In genomic region chr17:28930392-28931074, GRCm38 (mm10) we compare ENCODE assay signal across 8 mouse cellular contexts. TPM values are rescaled to one million over a fixed set of nuclear protein-coding genes. Genes with fewer than 3 reads are reported as not detected.
DNase-seq lines count a peak whose midpoint lies in the region; ATAC-seq and TF ChIP-seq lines count a peak whose summit lies in the region.

No protein-coding gene starts in this region.

- H3K36me3 ChIP-seq in hindbrain, postnatal 0 days (ENCODE audit: insufficient read depth, low read length), result no peaks in the 10 kb centered on the region
- no peaks in the 10 kb centered on the region for H3K36me3 ChIP-seq in limb, embryonic 13.5 days
- no peaks in the 10 kb centered on the region for H3K36me3 ChIP-seq in midbrain, embryonic 13.5 days
- H3K36me3 ChIP-seq in stomach, embryonic 14.5 days (ENCODE audit: control insufficient read depth, insufficient read depth, low read length), result no peaks in the 10 kb centered on the region

- H3K9ac ChIP-seq in hindbrain, postnatal 0 days (replicated peaks; ENCODE audit: low read length), result no peak overlapping the region
- 0 out of 2 replicates have a peak overlapping the region, but pooled peaks have one; percentile 48 for H3K9ac ChIP-seq in limb, embryonic 13.5 days
- 0 out of 2 replicates have a peak overlapping the region, but pooled peaks have one; percentile 21 for H3K9ac ChIP-seq in midbrain, embryonic 13.5 days (replicated peaks)
- H3K9ac ChIP-seq in stomach, embryonic 14.5 days (replicated peaks; ENCODE audit: low read depth, low read length), result no peak overlapping the region

- peak overlapping the region; percentile 68; the same call in 1 of the 2 replicates for H3K27ac ChIP-seq in hindbrain, postnatal 0 days
- H3K27ac ChIP-seq in limb, embryonic 13.5 days, result peak overlapping the region; percentile 86
- peak overlapping the region; percentile 66 for H3K27ac ChIP-seq in midbrain, embryonic 13.5 days
- peak overlapping the region; percentile 84 for H3K27ac ChIP-seq in stomach, embryonic 14.5 days (ENCODE audit: low read length)

- no peaks in the 10 kb centered on the region for H3K27me3 ChIP-seq in hindbrain, postnatal 0 days (ENCODE audit: insufficient read depth, low read length)
- no peaks in the 10 kb centered on the region for H3K27me3 ChIP-seq in limb, embryonic 13.5 days
- no peaks in the 10 kb centered on the region for H3K27me3 ChIP-seq in midbrain, embryonic 13.5 days
- no peaks in the 10 kb centered on the region for H3K27me3 ChIP-seq in stomach, embryonic 14.5 days (ENCODE audit: control insufficient read depth, insufficient read depth, low read length)

- H3K4me1 ChIP-seq in hindbrain, postnatal 0 days (ENCODE audit: insufficient read depth, low read length), result peaks cover 8% of the 10 kb centered on the region; the same call in 1 of the 2 replicates
- H3K4me1 ChIP-seq in limb, embryonic 13.5 days, result peaks cover 10% of the 10 kb centered on the region
- H3K4me1 ChIP-seq in midbrain, embryonic 13.5 days (replicated peaks), result peaks cover 9% of the 10 kb centered on the region
- H3K4me1 ChIP-seq in stomach, embryonic 14.5 days (ENCODE audit: control insufficient read depth, insufficient read depth, low read length), result peaks cover 11% of the 10 kb centered on the region

- peak; percentile 55 for ATAC-seq in common myeloid progenitor, adult 5-6 weeks (replicated peaks; ENCODE audit: low read depth, poor library complexity, severe bottlenecking)
- ATAC-seq in hindbrain, postnatal 0 days, result peak; percentile 71
- peak; percentile 85 for ATAC-seq in limb, embryonic 13.5 days (ENCODE audit: low FRiP score, low read depth)
- ATAC-seq in midbrain, embryonic 13.5 days, result peak; percentile 76
- ATAC-seq in stomach, embryonic 14.5 days (ENCODE audit: insufficient number of reproducible peaks, insufficient read depth, low FRiP score, low read depth), result peak; percentile 88

- no peaks in the 10 kb centered on the region for H3K9me3 ChIP-seq in hindbrain, postnatal 0 days (ENCODE audit: low read length)
- H3K9me3 ChIP-seq in limb, embryonic 13.5 days, result no peaks in the 10 kb centered on the region
- H3K9me3 ChIP-seq in midbrain, embryonic 13.5 days, result no peaks in the 10 kb centered on the region
- H3K9me3 ChIP-seq in stomach, embryonic 14.5 days (ENCODE audit: control insufficient read depth, low read depth, low read length), result no peaks in the 10 kb centered on the region

- intact Hi-C loops in left cerebral cortex, postnatal 10 days (cut with DNase I), result no loop called here
- intact Hi-C loops in gastrocnemius, postnatal 14 days (cut with DNase I; ENCODE audit: low total_unique reads), result no loop called here

- peak; percentile 43 for TF ChIP-seq CTCF in hindbrain, postnatal 0 days (IDR thresholded peaks at IDR 0.05; ENCODE audit: low read depth)

- H3K4me2 ChIP-seq in hindbrain, postnatal 0 days (ENCODE audit: low read depth, low read length), result peak overlapping the region; percentile 30
- peak overlapping the region; percentile 40 for H3K4me2 ChIP-seq in limb, embryonic 13.5 days (replicated peaks)
- peak overlapping the region; percentile 3 for H3K4me2 ChIP-seq in midbrain, embryonic 13.5 days (replicated peaks)
- peak overlapping the region; percentile 24 for H3K4me2 ChIP-seq in stomach, embryonic 14.5 days (replicated peaks; ENCODE audit: low read depth, low read length)

- H3K4me3 ChIP-seq in hindbrain, postnatal 0 days (ENCODE audit: low read length), result no peak overlapping the region
- no peak overlapping the region for H3K4me3 ChIP-seq in limb, embryonic 13.5 days
- no peak overlapping the region for H3K4me3 ChIP-seq in midbrain, embryonic 13.5 days (replicated peaks)
- no peak overlapping the region for H3K4me3 ChIP-seq in stomach, embryonic 14.5 days (ENCODE audit: low read depth, low read length)

- DNase-seq in left cerebral cortex, postnatal 10 days (ENCODE audit: extremely low spot score in 1 of 2, low spot score in 2 of 2), result peak; percentile 64 to 91
- DNase-seq in left cerebral cortex, adult 8-10 months (ENCODE audit: low spot score in 2 of 2), result no peak
- DNase-seq in gastrocnemius, postnatal 14 days, result peak; percentile 92
- peak; percentile 78 for DNase-seq in hindbrain, postnatal 0 days (ENCODE audit: low spot score)

- 13% methylated on average over 14 of the region's 14 CpGs for WGBS in hindbrain, postnatal 0 days
- 16% methylated on average over 14 of the region's 14 CpGs for WGBS in limb, embryonic 13.5 days
- 30% methylated on average over 14 of the region's 14 CpGs for WGBS in midbrain, embryonic 13.5 days
- WGBS in stomach, embryonic 14.5 days, result 9% methylated on average over 14 of the region's 14 CpGs

RNA-seq across cellular contexts. Expression of gene Pxt1, which starts 13.1 kb away (rescaled TPM):
- not detected for total RNA-seq in left cerebral cortex, postnatal 10 days (2021)
- total RNA-seq in left cerebral cortex, adult 8-10 months (2022), result not detected
- not detected in 2 replicates for total RNA-seq in common myeloid progenitor, adult 5-6 weeks (2017)
- not detected for total RNA-seq in gastrocnemius, postnatal 14 days (2021)
- total RNA-seq in hindbrain, postnatal 0 days (2014; rRNA removed), result not detected in 2 replicates
- polyA plus RNA-seq in hindbrain, postnatal 0 days (2015; fragmentation: Nextera tagmentation; extraction: Ambion mirVana), result not detected in 2 replicates
- not detected in 2 replicates for polyA plus RNA-seq in limb, embryonic 13.5 days (2015; fragmentation: Nextera tagmentation; extraction: Ambion mirVana)
- polyA plus RNA-seq in midbrain, embryonic 13.5 days (2015; fragmentation: Nextera tagmentation; extraction: Ambion mirVana), result not detected in 2 replicates
- 0.39 TPM in 1 of 2 replicates, not detected in the other for polyA plus RNA-seq in stomach, embryonic 14.5 days (2014; fragmentation: Nextera tagmentation; extraction: Ambion mirVana)

RNA-seq across cellular contexts. Expression of gene 4930539E08Rik, which starts 15.4 kb away (rescaled TPM):
- total RNA-seq in left cerebral cortex, postnatal 10 days (2021), result 10 to 100 TPM; 10.9 to 13.5 TPM
- 10 to 100 TPM; 10.5 to 12.1 (median 10.8) TPM for total RNA-seq in left cerebral cortex, adult 8-10 months (2022)
- 1.0 and 1.6 TPM in 2 replicates for total RNA-seq in common myeloid progenitor, adult 5-6 weeks (2017)
- under 1 TPM in 1 of 2 experiments, not detected in 1; 0.04 TPM for total RNA-seq in gastrocnemius, postnatal 14 days (2021)
- 5.6 and 13.0 TPM in 2 replicates for total RNA-seq in hindbrain, postnatal 0 days (2014; rRNA removed)
- polyA plus RNA-seq in hindbrain, postnatal 0 days (2015; fragmentation: Nextera tagmentation; extraction: Ambion mirVana), result 1.6 and 2.1 TPM in 2 replicates
- polyA plus RNA-seq in limb, embryonic 13.5 days (2015; fragmentation: Nextera tagmentation; extraction: Ambion mirVana), result 0.27 and 0.36 TPM in 2 replicates
- 0.44 and 1.1 TPM in 2 replicates for polyA plus RNA-seq in midbrain, embryonic 13.5 days (2015; fragmentation: Nextera tagmentation; extraction: Ambion mirVana)
- 0.27 and 0.36 TPM in 2 replicates for polyA plus RNA-seq in stomach, embryonic 14.5 days (2014; fragmentation: Nextera tagmentation; extraction: Ambion mirVana)

RNA-seq across cellular contexts. Expression of gene Kctd20, which starts 21.2 kb away (rescaled TPM):
- total RNA-seq in left cerebral cortex, postnatal 10 days (2021), result 10 to 100 TPM; 81.7 to 83.4 TPM
- 10 to 100 TPM; 57.5 to 72.8 (median 64.2) TPM for total RNA-seq in left cerebral cortex, adult 8-10 months (2022)
- 73.9 and 83.7 TPM in 2 replicates for total RNA-seq in common myeloid progenitor, adult 5-6 weeks (2017)
- 10 to 100 TPM; 36.8 to 39.4 TPM for total RNA-seq in gastrocnemius, postnatal 14 days (2021)
- total RNA-seq in hindbrain, postnatal 0 days (2014; rRNA removed), result 51.5 and 59.9 TPM in 2 replicates
- polyA plus RNA-seq in hindbrain, postnatal 0 days (2015; fragmentation: Nextera tagmentation; extraction: Ambion mirVana), result 62.9 and 64.1 TPM in 2 replicates
- polyA plus RNA-seq in limb, embryonic 13.5 days (2015; fragmentation: Nextera tagmentation; extraction: Ambion mirVana), result 105 and 120 TPM in 2 replicates
- polyA plus RNA-seq in midbrain, embryonic 13.5 days (2015; fragmentation: Nextera tagmentation; extraction: Ambion mirVana), result 97.3 and 97.9 TPM in 2 replicates
- polyA plus RNA-seq in stomach, embryonic 14.5 days (2014; fragmentation: Nextera tagmentation; extraction: Ambion mirVana), result 75.9 and 78.8 TPM in 2 replicates

Comparison
In these comparisons a context has a peak if more than half of its experiments do, and no peak if none do; other contexts are left out.
1. DNase-seq: peak in left cerebral cortex, postnatal 10 days (2 of 2), gastrocnemius, postnatal 14 days (single experiment) and hindbrain, postnatal 0 days (single experiment); none in left cerebral cortex, adult 8-10 months (0 of 2).
2. H3K9ac ChIP-seq: peak in limb, embryonic 13.5 days (single experiment) and midbrain, embryonic 13.5 days (single experiment); none in hindbrain, postnatal 0 days (single experiment) and stomach, embryonic 14.5 days (single experiment).
3. Peak in every context shown above with its lines, with median percentiles within 50 percentile points of each other: ATAC-seq, H3K27ac ChIP-seq and H3K4me2 ChIP-seq.